Mouse (Mus musculus): ENCODE data around the gene Eif6.
A peak's percentile ranks its signal among the peaks of the same experiment; 100 is the strongest.
"Not testable (repeated sequence)": the region's sequence is repeated elsewhere in the genome, so short reads cannot be mapped to it uniquely, and the experiment has no call there.

Gene Eif6

DNA sequence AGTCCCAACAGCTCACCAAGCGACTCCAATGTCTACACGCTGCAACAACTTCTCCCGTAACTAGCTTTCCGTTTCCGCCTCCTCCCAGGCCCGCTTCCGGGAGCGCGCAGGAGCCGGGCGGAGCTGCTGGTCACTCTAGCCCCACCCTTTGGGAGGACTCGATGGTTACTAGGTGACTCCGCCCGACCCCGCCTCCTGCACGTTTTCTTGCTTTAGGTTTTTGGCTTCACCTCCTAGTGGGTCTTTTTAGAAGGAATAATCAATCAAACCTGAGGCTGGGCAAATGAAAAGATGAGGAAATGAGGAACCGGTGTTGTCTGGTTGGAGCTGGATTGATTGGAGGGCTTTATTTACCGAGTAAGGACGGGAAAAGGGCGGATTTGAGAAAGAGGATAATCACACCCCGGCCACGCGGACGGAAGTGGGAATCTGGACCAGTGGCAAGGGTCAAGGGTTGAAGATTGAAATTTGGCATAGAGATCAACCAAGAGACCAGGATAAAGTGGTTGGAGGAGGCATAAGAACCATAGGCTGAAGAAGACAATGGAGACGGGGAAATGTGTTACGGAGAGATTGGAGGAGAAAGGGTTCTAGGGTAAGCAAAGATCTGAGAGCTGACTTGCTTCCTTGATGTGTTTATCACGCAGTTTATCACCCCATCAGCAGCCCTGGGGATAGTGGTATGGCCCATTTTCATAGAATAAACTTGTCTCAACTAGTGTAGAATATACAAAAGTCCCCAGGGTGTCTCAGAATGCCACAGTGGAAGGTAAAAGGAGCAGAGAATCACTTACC is at the start of gene Eif6:
TSS of gene Eif6 (minus strand) at position 296 of the 795 bp plus-strand sequence.
- peak; percentile 76 for DNase-seq (ENCODE audit: low read depth, low spot score)

DNA sequence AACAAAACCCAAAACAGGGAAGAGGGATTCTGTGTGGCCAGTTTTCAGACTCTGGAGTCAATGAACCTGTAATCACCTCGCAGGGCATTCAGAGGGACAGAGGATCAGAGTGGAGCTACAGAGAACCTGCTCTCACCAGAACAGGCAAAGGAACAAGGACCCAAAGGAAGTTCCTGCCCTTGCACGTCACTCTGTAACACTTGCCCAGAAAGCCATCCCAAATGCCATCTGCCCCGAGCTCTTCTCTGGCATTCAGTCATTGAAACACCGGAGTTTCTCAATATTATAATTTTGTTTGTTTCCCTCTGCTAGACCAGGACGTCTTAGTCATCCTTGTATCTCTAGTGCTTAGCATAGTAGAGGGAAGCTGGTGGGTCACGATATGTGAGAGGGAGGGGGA is 46.9 kb upstream of the Eif6 start:
- no peak for DNase-seq (ENCODE audit: low read depth, low spot score)

DNA sequence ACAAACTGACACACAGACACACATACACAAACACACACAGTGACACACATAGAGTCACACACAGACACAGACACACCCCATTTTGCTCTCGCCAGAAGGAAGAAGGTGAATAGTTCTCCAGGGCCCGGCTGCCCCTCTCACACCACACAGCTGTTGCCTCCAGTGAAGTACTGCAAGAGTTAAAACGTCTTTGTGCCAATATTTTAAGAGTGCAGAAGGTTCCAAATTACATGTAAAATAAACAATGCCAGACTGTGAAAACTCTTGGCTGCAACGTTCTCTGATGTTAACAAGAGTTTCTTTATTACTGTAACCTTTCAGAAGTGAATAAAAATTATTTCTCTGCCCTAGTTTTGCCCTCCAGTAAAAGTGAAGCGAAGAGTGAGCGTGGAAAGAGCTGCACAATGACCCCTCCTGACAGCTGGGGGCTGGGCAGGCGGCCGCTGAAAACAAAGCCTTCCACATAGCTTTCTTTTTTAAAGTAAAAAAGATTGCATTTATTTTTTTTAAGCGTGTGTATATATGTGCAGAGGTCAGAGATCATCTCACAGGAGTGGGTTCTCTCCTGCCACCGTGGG is 46.3 kb upstream of the Eif6 start:
- no peak for DNase-seq (ENCODE audit: low read depth, low spot score)

DNA sequence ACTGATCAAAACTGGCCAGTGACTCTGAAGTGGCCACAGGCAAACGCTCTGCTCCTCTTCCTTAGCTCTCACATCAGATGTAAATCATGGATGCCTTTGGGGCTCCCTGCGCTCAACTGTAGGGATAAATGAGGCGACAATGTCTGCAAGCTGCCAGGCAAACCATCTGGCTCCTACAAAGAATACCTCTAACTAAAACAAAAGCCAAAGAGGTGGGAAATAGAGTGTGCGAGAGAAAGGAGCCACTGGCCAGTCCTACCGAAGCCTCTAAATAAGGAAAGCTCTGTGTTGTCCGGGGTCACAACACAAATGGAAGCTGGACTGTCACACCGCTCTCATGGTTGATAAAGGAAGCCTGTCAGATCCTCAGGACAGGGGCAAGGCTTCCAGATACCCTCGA is 45.8 kb upstream of the Eif6 start:
- DNase-seq (ENCODE audit: low read depth, low spot score), result no peak

DNA sequence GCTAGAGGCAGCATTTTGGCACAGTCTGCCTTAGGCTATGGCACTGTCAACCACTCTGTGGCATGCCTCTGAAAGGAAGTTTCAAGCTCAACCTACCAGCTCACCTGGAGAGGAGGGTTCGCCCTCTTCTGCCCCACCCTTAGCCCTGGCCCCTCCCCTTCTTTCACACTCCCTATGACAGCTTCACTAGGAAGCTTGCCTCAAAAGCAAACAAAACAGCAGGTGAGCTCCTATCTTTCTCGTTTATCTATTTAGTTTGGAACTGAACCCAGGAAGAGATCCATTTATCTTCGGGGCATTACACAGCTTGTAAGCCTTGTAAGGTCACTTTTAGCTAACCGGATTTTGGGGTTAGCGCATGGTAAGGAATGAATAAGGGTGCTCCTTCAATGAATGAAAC is 43.0 kb upstream of the Eif6 start:
- no peak for DNase-seq (ENCODE audit: low read depth, low spot score)

DNA sequence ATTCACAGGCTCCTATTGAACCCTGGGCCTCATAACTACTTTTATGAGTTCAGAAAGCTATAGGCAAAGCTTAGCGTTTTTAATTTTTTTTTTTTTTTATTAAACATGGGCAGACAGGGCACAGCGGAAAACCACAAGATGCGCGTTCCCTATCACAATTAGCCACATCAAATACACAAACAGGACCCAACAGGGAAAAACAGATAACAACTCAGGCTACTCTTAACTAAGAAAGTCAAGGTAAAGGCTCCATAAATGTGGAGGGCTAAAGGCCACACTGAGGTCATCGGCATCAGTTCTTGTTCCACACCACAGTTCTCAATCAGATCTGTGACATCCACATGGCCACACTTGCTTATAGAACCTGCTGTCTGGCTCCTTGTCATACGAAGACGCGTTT is 41.6 kb upstream of the Eif6 start:
- no peak for DNase-seq (ENCODE audit: low read depth, low spot score)

DNA sequence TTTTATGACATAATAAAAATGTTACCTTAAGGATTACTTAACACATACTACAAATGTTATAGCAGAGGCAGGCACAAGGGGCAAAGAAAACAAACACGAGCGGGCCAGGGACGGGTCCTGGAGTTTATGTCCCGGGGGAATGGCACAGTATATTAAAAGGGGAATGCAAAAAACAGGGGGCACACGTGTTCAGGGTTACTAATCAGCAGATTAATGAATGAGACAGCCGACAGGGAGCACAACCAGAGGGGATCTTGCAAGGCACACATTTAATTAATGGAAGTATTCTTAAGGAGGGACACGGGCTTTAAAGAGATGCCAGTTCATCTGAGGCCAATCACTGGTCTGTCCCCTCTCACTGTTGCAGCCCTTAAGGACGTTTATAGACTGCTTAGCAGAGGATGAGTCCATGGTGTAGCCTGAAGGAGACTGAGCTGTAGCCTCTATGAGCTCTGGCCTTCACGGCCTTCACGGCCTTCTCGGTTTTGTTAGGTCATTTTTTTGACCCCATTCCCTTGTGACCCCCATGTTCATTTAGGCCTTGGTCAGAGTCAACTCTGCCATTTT is 36.7 kb upstream of the Eif6 start:
- no peak for DNase-seq (ENCODE audit: low read depth, low spot score)

DNA sequence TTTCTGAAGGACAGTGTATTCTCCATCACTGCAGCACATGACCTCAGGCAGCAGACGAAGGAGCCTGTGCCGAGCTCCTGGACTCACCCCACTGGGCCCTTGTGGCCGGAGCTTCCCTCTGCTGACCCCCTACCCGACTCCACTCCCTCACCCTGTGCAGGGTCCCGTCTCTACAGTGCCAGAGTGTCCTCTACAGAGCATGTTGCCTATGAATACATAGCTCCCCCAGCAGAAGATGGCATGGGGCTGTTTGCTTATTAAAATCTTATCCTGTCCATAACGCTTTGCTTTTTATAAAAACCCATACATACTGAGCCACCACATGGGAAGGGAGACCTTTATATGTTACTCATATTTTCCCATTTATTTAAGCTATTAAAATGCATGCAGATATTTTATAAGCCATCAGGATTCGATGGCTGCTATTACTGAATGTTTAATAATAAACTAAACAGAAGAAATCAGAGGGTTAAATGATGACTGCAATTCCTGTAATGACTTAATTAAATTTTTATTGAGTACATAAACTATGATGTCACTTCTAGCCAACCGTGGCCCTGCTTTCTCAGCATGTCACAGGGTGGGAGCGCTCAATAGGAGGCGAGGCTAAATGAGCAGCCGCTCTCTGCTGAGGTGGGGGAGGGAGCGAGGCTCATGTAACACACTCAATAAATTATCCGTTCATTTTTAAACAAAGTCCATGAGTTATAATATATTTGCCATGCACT is 36.0 kb upstream of the Eif6 start:
- no peak for DNase-seq (ENCODE audit: low read depth, low spot score)

DNA sequence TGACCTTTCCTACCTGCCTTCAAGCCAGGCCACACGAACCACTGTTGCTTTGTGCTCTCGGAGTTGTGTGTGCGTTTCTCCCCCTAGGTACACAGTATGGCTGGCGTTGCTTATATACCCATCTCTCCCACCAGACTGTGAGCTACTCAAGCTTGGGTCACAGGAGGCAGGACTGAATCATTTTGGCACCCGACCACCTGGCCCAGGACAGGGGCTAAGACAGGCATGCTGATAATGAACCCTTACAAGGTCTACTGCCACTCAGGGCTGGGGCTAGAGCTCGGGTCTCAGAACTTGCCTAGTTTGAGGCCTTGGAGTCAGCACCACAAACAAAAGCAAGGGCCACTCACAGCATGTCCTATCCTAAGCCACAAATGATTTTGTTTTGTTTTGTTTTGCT is 34.9 kb upstream of the Eif6 start:
- DNase-seq (ENCODE audit: low read depth, low spot score), result no peak

DNA sequence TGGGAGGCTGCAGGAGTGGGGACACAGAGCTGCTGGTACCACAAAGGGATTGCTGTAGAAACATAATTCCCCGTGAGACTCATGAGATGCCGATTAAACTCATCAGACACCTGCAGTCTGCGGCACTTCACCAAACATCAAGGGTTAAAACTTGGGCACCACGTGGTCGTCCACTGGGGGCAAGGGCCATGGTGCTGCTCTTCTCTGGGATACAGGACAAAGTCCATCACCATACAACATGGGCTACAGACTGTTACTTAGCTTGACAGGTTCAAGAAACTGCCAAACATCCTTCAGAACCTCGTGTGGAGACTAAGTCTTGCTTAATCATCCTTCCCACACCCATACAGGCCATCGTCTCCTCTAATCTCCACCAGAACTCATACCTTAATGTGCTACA is 33.4 kb upstream of the Eif6 start:
- no peak for DNase-seq (ENCODE audit: low read depth, low spot score)

DNA sequence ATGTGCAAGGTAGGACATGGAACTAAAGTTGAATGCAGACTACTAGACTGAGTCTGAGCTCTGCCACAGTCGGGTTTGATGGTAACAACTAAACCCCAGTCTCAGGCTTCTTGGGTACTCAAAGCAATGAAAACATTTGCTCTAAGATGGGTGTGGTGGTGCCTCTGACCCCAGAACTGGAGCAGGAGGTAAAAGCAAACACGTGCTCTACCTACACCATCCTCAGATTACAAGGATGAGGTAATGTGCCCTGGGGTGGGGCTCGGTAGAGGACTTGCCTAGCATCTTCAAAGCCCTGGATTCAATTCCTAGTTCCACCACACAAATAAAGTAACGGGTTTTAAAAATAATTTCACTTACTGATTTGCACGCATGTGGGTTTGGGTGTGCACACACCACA is 25.8 kb upstream of the Eif6 start:
- DNase-seq (ENCODE audit: low read depth, low spot score), result no peak

DNA sequence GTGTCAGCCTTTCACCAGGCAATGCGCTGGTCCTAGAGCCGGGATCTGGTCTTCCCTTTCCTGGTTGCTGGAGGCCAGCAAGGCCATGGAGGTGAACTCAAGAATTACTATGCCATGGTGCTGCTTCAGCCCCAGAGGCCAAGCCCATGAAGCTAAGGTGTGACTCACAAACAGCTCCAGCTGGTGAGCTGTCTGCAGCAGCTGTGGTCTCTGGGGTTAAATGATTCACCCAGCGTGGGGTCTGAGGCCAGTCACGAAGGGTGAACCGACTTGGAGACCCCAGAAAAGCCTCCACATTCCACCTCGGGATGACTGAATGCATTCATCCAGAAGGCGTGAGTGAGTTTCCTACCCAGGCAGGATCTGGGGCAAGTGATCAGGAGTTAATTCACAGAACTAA is 23.4 kb upstream of the Eif6 start:
- no peak for DNase-seq (ENCODE audit: low read depth, low spot score)

DNA sequence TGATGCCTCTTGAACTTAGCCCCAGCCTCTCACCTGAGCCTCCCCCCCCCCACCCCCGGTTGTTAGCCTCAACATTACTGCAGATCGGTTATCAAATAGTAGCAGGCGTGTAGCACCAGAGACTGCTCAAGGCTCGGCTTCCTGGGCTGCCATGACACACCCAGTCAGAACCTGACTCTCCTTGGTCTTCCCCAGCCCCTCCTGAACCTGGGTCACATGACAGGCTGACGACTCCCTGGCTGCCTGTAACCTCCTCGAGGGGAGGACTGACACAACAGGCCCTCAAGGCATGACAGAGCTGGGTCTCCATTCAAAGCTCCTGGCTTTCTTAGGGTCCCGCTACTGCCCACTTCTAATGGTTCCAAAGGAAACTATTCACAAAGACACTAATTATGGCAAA is 22.7 kb upstream of the Eif6 start:
- DNase-seq (ENCODE audit: low read depth, low spot score), result no peak

DNA sequence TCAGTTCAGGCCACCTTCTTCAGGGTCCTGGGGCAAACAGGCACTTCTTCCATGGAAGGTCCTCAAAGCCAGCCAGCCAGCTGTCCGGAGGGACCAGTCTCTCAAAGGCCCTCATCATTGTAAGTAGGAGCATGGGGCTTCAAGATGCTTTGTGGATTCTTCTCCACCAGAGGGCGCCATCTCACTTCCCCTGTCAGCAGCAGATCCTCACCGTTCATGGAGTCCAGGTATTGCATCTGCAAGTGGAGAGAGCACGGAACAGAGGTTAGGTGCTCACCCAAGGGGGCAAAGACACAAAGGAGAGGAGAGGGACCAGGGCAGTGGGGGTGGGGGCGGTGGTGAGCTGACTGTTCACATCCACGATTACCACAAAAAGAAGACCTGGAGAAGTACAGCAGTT is 21.6 kb upstream of the Eif6 start:
- DNase-seq (ENCODE audit: low read depth, low spot score), result peak; percentile 67

DNA sequence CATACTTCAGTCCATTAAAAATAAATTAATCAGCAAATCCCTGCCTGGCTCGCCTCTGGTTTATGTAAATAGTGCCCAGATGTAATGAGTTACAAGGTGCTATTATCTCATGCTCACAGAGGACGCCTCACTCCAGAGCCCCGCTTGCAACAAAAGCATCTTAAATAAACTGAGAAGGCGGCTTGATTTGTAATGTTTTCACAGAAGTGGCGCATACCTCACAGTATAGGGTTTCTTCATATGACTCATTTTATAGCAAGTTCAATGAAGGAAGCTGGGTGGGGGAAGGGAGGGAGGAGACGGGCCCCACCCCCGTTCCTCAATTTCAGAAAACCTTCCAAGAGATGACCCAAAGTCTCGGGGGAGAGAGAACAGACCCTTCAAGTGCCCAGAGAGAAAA is 20.2 kb upstream of the Eif6 start:
- no peak for DNase-seq (ENCODE audit: low read depth, low spot score)

DNA sequence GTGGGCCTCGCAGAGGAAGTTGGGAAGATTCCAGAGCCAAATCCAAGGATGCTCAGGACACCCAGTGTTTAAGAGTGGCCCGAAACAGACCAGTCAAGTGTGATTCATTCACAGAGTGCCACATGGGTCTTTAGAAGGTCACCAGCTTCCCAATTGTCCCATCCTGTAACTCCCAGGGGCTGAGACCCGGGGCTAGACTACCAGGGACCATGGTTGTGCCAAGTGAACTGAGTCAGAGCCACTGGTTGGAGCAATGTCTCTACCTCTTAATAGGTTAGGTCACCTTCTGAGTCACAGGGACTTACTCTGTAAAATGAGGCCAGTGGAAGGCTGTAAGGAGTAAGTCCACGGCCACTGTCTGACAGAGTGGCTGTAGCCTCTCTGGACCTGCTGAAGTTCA is 12.2 kb upstream of the Eif6 start:
- DNase-seq (ENCODE audit: low read depth, low spot score), result no peak

DNA sequence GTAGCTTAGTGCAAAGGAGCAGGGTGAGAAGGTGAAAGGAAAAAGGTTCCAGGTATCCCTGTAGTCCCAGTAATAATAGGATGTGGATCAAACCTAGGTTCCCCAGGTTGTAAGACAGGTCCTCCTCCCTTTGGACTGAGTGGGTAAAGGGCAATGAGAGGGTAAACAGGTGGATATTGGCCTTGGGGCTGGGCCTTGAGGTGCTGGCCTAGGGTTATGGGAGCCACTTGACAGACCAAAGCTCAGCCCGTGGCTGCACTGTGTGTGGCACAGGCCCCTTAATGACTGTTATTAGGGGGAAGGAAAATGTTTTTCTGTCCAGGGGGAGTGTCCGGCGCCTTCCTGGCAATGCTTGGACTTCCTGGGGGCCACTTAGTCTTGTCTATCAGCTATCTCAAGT is 11.2 kb upstream of the Eif6 start:
- no peak for DNase-seq (ENCODE audit: low read depth, low spot score)

DNA sequence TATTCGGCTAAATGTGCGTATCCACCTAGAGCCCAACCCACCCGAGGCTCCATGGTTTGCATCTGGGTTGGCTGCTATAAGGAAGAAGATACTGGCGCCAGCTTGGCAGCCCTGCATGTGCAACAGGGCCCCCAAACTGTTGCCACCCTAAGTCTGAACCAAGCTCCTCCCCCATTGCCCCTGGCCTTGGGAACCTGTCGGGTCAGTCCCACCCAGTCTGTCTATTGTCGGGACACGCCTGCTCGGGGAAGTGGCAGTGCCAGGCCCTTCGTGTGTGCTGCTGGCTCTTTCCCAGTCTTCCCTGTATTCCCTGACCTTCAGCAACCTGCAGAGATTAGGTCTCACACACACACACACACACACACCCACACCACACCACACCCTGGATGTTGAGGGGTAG is 8.0 kb upstream of the Eif6 start, which contains the start of gene Fam83c:
TSS of gene Fam83c (minus strand) at position 123 of the 400 bp plus-strand sequence.
- no peak for DNase-seq (ENCODE audit: low read depth, low spot score)

DNA sequence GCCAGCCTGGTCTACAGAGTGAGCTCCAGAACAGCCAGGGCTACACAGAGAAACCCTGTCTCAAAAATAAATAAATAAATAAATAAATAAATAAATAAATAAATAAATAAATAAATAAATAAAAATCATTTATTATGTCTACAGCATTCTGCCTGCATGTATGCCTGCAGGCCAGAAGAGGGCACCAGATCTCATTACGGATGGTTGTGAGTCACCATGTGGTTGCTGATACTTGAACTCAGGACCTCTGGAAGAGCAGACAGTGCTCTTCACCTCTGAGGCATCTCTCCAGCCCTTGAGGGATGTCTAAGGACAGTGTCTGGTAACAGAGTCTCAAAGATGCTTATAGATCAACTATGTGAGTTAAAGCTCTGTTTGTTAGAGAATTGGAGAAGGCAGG is 5.4 kb upstream of the Eif6 start:
- DNase-seq (ENCODE audit: low read depth, low spot score), result not testable (repeated sequence)

DNA sequence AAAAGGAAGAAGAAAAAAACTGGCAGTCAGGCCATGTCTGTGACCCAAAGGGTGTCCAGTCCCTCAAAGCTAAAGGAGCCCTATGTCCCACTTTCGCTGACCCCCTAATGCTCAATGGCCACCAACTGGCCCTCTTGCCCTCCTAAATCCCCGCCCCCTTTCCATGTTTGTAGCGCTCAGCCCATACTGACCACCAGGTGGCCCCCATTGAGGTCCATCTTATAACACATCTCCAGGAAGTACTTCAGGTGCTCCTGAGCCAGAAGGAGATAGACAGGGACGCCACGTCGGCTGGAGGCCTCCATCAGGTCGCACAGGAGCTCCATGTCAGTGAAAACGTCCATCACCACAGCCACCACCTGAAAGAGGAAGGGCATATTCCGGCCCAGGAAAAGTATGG is 4.6 kb upstream of the Eif6 start:
- no peak for DNase-seq (ENCODE audit: low read depth, low spot score)

DNA sequence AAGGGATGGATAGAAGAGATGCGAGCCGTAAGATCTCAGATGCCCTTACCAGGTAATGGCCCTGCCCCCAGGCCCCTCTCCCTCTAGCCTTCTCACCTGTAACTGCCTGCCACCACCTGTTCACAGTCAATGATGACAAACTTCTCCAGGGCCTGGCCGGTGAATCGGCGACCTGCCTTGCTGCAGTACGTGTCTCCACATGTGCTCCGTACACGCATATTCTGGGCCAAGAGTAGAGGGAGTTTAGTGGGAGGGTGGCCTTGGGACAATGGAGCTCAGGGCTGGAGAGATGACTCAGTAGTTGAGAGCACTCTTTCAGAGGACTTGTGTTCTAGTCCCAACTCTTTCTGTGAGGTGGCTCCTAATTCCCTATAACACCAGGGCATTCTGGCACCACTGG is 4.1 kb upstream of the Eif6 start:
- no peak for DNase-seq (ENCODE audit: low read depth, low spot score)

DNA sequence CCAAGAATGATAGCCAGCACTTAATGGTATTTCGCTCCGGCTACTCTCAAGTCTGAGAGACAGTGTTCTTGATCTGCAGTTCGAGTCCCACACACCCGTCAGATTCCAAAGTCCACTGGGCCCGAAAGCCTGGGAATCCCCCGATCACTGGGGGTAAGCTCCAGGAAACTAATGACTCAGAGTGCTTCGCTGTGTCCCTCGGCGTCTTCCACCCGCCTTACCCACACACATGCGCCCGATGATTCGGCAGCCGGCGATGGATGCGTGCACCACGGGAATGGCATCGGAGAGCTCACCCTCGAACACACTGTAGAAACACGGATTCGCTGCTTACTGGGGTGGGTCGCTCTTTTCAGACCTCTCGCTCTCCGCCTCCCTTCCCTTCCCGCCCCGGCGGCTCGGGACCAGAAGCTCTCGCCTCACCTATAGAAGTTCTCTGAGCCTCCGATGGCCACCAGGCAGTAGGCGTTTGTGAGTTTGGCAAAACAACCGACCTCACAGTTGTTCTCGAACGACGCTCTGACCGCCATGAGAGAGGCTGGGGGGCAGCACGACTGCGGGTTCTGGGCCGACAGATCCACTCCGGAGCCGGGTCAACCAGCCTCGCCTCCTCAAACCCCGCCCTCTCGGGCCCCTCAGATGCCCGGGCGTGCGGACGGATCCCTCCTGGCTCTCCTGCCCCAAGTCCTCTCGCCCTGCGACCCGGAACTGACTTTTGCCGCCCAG is 658 bp downstream of the Eif6 start:
- DNase-seq (ENCODE audit: low read depth, low spot score), result no peak

Data from c-Kit-negative CD71-positive TER-119-positive erythroid progenitor cells, embryonic 14.5 days (primary cell).